Mouse (Mus musculus) Muller cell, postnatal 12 days (primary cell): ENCODE measurements at regions not wholly inside any gene's neighbourhood (a gene's known extent, or its start where the extent isn't known, plus 50 kb on each side); places are given as distances from the start of the nearest gene placed in this dataset.
"Not testable (repeated sequence)": the region's sequence is repeated elsewhere in the genome, so short reads cannot be mapped to it uniquely, and the experiment has no call there.

Source experiments
- DNase-seq: peaks from one replicate; pipeline ENCODE4 v3.0.0-alpha.2; 2015; ENCODE audit errors: inconsistent ontology term

DNA sequence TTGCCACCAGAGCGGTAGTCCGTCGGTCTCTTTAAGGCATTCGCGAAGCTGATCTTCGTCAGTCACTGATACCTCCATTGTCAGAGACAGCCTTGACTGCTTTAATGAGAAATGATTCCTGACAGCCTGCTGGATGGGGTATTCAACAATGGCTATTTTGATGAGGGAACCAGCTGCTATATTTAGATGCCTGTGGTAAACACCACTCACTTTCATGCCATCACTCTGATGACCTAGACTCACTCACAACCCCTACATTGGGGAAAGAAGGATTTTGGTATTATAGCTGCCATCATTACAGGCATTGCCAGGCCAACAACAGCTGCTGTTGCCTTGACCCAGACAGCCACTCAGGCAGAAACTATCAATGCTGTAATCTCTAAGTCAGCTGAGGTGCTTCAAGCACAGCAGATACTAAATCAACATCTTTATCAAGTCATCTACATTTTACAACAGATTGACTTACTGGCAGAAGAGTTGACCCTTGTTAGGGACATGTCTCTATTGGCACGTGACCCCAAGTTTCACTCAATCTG lies 57.7 kb upstream of the Amn1 start:
- peak; percentile 46 for DNase-seq

DNA sequence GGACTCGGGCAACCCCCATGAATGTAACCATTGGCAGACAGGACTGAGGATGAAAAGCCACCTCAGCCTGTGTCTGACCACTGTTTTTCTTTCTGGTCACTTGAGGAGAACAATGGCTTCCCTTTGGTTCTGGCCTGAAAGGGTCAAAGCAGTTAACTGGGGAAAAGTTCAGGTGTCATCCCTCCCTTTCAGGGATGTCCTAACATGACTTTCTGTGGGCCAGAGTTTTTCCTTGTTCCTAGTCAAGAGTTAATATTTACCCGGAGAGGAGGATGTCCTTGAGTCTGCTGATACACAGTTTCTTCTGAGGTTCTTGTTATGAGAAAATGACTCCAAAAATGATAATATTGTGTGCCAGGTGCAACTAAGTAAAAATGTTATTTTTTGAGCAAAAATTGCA lies 57.2 kb upstream of the Amn1 start:
- not testable (repeated sequence) for DNase-seq

DNA sequence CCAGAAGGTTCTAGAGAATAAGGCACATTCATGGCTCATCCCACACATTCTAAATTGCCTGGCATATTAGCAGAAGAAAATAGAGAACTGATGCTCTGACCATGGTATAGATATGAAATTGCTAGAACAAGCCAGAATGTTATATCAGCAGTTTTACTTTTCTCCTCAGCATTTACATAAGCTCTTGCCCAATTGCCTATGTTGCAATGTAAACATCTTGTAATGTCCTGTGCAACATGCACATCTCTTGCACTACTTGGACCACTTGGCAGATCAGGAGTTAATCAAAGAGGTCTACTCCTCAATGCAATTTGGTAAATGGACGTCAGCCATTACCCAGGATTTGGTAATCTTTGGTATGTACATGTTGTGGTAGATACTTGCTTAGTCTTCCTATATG lies 55.6 kb upstream of the Amn1 start:
- DNase-seq: no peak

DNA sequence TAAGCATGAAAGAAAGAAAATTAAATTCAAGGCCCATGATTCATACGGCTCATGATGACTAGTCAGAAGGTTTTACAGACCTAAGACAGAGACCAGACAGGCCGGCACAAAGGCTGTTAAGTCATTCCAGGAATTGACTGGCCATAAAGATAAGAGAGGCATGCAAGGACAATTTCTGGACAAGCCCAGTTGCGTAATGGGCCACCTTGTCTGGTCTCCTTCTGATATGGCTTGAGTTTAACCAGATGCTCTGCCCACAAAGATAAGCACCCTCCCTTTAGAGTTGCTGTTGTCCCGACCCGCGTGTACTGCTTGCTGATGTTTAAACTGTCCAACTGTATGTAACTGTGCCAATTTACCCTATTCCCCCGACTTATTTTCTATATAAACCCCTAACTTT lies 54.9 kb upstream of the Amn1 start:
- no peak for DNase-seq

DNA sequence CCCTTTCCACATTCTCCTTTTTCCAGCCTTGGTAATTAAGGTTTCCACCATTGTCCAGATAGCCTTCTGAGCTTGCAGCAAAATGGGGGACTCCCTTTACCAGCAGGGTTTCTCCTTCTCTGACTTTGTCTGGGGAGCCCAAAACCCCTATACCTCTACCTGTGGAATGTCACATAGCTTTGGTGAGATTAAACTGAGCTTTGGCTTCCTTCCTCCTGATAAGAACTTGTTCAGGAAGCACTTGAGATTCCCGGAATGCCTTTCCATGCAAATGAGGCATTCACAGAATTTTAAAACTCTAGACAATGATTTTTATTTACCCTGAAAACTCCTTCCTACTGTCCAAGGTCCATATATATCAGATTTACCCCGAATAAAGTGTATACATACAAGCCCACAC lies 49.8 kb upstream of the Amn1 start:
- DNase-seq: no peak
